Mouse (Mus musculus) bone marrow macrophage, adult 2 months (primary cell): ENCODE results near the gene Rfx4.

Source experiments
- CTCF ChIP-seq: IDR thresholded peaks from 2 replicates; pipeline ENCODE4 v1.5.1; 2012; ENCODE audit warnings: low read depth, mild to moderate bottlenecking, low read length, moderate library complexity
- POLR2A ChIP-seq: IDR thresholded peaks from 2 replicates; pipeline ENCODE4 v1.6.1; 2012; ENCODE audit warnings: mild to moderate bottlenecking, low read depth, low read length, borderline replicate concordance

GRCm38 (mm10) chr10:84807206-84807605 lies 51.3 kb downstream of the Rfx4 start:
- TF ChIP-seq POLR2A (no peak), CTCF (no peak)
